ENCODE assay signal across 27 mouse cellular contexts in the genomic region with DNA sequence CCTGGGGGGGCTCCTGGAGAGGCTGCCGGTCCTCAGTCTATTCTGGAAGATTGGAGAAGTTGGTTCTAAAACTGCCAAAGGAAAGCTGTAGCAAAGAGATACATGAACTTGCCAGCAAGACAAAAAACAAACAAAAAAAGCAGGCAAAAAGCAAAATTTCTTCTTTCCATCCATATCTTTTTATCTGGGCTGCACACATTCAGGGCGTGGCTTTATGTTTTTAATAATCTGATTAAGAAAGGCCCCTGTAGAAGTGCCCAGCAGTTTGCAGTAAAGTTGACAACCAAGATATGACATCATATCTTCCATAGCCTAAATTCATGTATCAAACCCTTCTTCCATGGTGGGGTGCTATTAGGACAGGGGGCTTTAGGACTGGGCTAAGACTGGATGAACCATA. TPM values are rescaled to one million over a fixed set of nuclear protein-coding genes. Genes with fewer than 3 reads are reported as not detected.
DNase-seq lines count a peak whose midpoint lies in the region; ATAC-seq and TF ChIP-seq lines count a peak whose summit lies in the region.
"Had no signal": no experiment of that assay in that cellular context is flagged by ENCODE, and none has a peak within 500 bp of the region (broad histone marks: within the 10 kb centered on the region; RNA-seq: fewer than 3 reads in every experiment).

No protein-coding gene starts in this region.

- peak overlapping the region; percentile 69 for H3K4me2 ChIP-seq in liver, embryonic 12.5 days
- no peak overlapping the region for H3K4me2 ChIP-seq in hindbrain, postnatal 0 days (ENCODE audit: low read depth, low read length)
- H3K4me2 ChIP-seq: limb, embryonic 15.5 days; midbrain, embryonic 11.5 days had no signal

- peak overlapping the region; percentile 84 for H3K27ac ChIP-seq in MEL (ENCODE audit: control insufficient read depth, low read depth, low read length)
- peak overlapping the region; percentile 75 for H3K27ac ChIP-seq in liver, embryonic 12.5 days
- H3K27ac ChIP-seq in hindbrain, postnatal 0 days: no peak overlapping the region
- H3K27ac ChIP-seq in gastrocnemius, adult 2 months: no peak overlapping the region
- H3K27ac ChIP-seq: heart, embryonic 15.5 days; kidney, postnatal 0 days; limb, embryonic 15.5 days; macrophage; neural tube, embryonic 15.5 days had no signal

- 0 out of 2 replicates have a peak, but pooled peaks have one; percentile 40 for ATAC-seq in erythroblast, adult 5-6 weeks (replicated peaks; ENCODE audit: low FRiP score, poor library complexity, severe bottlenecking)
- peak; percentile 73 for ATAC-seq in liver, embryonic 12.5 days
- peak; percentile 57 for ATAC-seq in megakaryocyte progenitor cell, adult 5-6 weeks (replicated peaks; ENCODE audit: poor library complexity)
- no peak for ATAC-seq in hindbrain, postnatal 0 days
- ATAC-seq: forebrain, embryonic 14.5 days; hindbrain, embryonic 16.5 days had no signal

- no peak for TF ChIP-seq CTCF in MEL (IDR thresholded peaks at IDR 0.05 in 2 of 3, conservative IDR thresholded peaks at IDR 0.05 in 1 of 3; ENCODE audit: control insufficient read depth in 1 of 3, insufficient read depth in 1 of 3, low read depth in 2 of 3, low read length in 3 of 3, poor library complexity in 1 of 3, severe bottlenecking in 1 of 3)
- no peak for TF ChIP-seq CTCF in hindbrain, postnatal 0 days (IDR thresholded peaks at IDR 0.05; ENCODE audit: low read depth)
- TF ChIP-seq CTCF in gastrocnemius, adult 2 months (IDR thresholded peaks at IDR 0.05): no peak

- WGBS in liver, embryonic 12.5 days (ENCODE audit: insufficient replicate concordance): 32% methylated on average over 2 of the region's 2 CpGs
- 95% methylated on average over 2 of the region's 2 CpGs for WGBS in hindbrain, postnatal 0 days

- peaks cover 0 to 26% of the 10 kb centered on the region in 2 experiments; a peak in 2 of 4 replicates for H3K36me3 ChIP-seq in MEL (ENCODE audit: control insufficient read depth in 1 of 2, insufficient read depth in 2 of 2, low read length in 2 of 2)
- no peaks in the 10 kb centered on the region for H3K36me3 ChIP-seq in liver, embryonic 12.5 days
- H3K36me3 ChIP-seq in hindbrain, postnatal 0 days (ENCODE audit: insufficient read depth, low read length): no peaks in the 10 kb centered on the region
- H3K36me3 ChIP-seq: heart, embryonic 15.5 days; limb, embryonic 15.5 days; neural tube, embryonic 15.5 days had no signal

- DNase-seq in MEL (ENCODE audit: low read depth, low spot score): peak; percentile 88
- DNase-seq in hindbrain, postnatal 0 days (ENCODE audit: low spot score): no peak
- DNase-seq in cerebellum, adult 11 months: no peak
- DNase-seq in layer of hippocampus, postnatal 14 days (ENCODE audit: low spot score in 2 of 2): no peak
- no peak for DNase-seq in gastrocnemius, adult 2 months
- DNase-seq: adrenal gland, postnatal 25 days; B cell, adult 2 months; cerebellum, adult 18-20 months; kidney, adult 11 months; layer of hippocampus, adult 9-11 months; left cerebral cortex, postnatal 4 days; right cerebral cortex, postnatal 25 days; spleen, adult 18-20 months; thymus, postnatal 4 days had no signal

- no peaks in the 10 kb centered on the region for H3K27me3 ChIP-seq in MEL (ENCODE audit: control insufficient read depth in 1 of 2, insufficient read depth in 2 of 2, low read length in 2 of 2)
- no peaks in the 10 kb centered on the region for H3K27me3 ChIP-seq in liver, embryonic 12.5 days (replicated peaks)
- no peaks in the 10 kb centered on the region for H3K27me3 ChIP-seq in hindbrain, postnatal 0 days (ENCODE audit: insufficient read depth, low read length)
- H3K27me3 ChIP-seq: CH12.LX; heart, embryonic 15.5 days; limb, embryonic 15.5 days; neural tube, embryonic 15.5 days had no signal

- TF ChIP-seq RAD21 in MEL (IDR thresholded peaks at IDR 0.05; ENCODE audit: low read depth, low read length): no peak

- H3K9me3 ChIP-seq in MEL (replicated peaks; ENCODE audit: insufficient read depth, low read length): no peaks in the 10 kb centered on the region
- H3K9me3 ChIP-seq in liver, embryonic 12.5 days (replicated peaks): peaks cover 5% of the 10 kb centered on the region; the same call in 1 of the 2 replicates
- no peaks in the 10 kb centered on the region for H3K9me3 ChIP-seq in hindbrain, postnatal 0 days (ENCODE audit: low read length)
- H3K9me3 ChIP-seq: heart, embryonic 15.5 days; limb, embryonic 15.5 days; neural tube, embryonic 15.5 days had no signal

- H3K9ac ChIP-seq in MEL (ENCODE audit: control insufficient read depth, low read depth, low read length, poor library complexity, severe bottlenecking): peak overlapping the region; percentile 23; the same call in 1 of the 2 replicates
- 0 out of 2 replicates have a peak overlapping the region, but pooled peaks have one; percentile 15 for H3K9ac ChIP-seq in liver, embryonic 12.5 days
- no peak overlapping the region for H3K9ac ChIP-seq in hindbrain, postnatal 0 days (replicated peaks; ENCODE audit: low read length)
- H3K9ac ChIP-seq: heart, embryonic 15.5 days; limb, embryonic 15.5 days; neural tube, embryonic 15.5 days had no signal

- no peak for TF ChIP-seq POLR2A in MEL (IDR thresholded peaks at IDR 0.05; ENCODE audit: control insufficient read depth in 1 of 2, insufficient read depth in 1 of 2, low read depth in 1 of 2, low read length in 2 of 2, poor library complexity in 1 of 2)

- H3K4me3 ChIP-seq in MEL (ENCODE audit: control insufficient read depth in 1 of 2, insufficient read depth in 1 of 2, low read depth in 2 of 2, low read length in 2 of 2): peak overlapping the region; percentile 18 to 19
- H3K4me3 ChIP-seq in liver, embryonic 12.5 days: no peak overlapping the region
- no peak overlapping the region for H3K4me3 ChIP-seq in hindbrain, postnatal 0 days (ENCODE audit: low read length)
- H3K4me3 ChIP-seq in gastrocnemius, adult 2 months: no peak overlapping the region
- H3K4me3 ChIP-seq: left cerebral cortex, adult 2 months; limb, embryonic 15.5 days; neural tube, embryonic 15.5 days had no signal

- peak; percentile 94 to 95 for TF ChIP-seq EP300 in MEL (IDR thresholded peaks at IDR 0.05; ENCODE audit: low read depth in 1 of 2, low read length in 2 of 2)

- no peaks in the 10 kb centered on the region for H3K79me2 ChIP-seq in MEL (ENCODE audit: control insufficient read depth, insufficient read depth, low read length, poor library complexity)

- intact Hi-C loops in gastrocnemius, adult 2 months (cut with DNase I): no loop called here

- H3K4me1 ChIP-seq in MEL (ENCODE audit: control insufficient read depth in 1 of 2, insufficient read depth in 2 of 2, low read length in 2 of 2): peaks cover 17 to 35% of the 10 kb centered on the region in 2 experiments
- H3K4me1 ChIP-seq in liver, embryonic 12.5 days: peaks cover 39% of the 10 kb centered on the region
- H3K4me1 ChIP-seq in hindbrain, postnatal 0 days (ENCODE audit: insufficient read depth, low read length): 0 out of 2 replicates have a peak, but pooled peaks cover 6% of the 10 kb centered on the region

TF ChIP-seq in MEL, 35 proteins besides CTCF, POLR2A, EP300 and RAD21 (continues in another document):
- no peak for TF ChIP-seq POLR2AphosphoS5 (IDR thresholded peaks at IDR 0.05; ENCODE audit: borderline replicate concordance, low read depth, low read length)
- TF ChIP-seq RCOR1 (IDR thresholded peaks at IDR 0.05; ENCODE audit: low read depth, low read length): peak; percentile 86
- peak; percentile 96 for TF ChIP-seq TCF12 (IDR thresholded peaks at IDR 0.05; ENCODE audit: low read depth, low read length)
- TF ChIP-seq ELF1 (IDR thresholded peaks at IDR 0.05; ENCODE audit: low read depth, low read length): no peak
- TF ChIP-seq NRF1 (IDR thresholded peaks at IDR 0.05; ENCODE audit: insufficient read depth, low read depth, low read length, poor library complexity, severe bottlenecking): no peak
- no peak for TF ChIP-seq CHD1 (IDR thresholded peaks at IDR 0.05; ENCODE audit: low read depth, low read length)
- peak; percentile 64; the same call in 1 of the 2 replicates for TF ChIP-seq BHLHE40 (IDR thresholded peaks at IDR 0.05; ENCODE audit: borderline replicate concordance, low read depth, low read length)
- peak; percentile 95 for TF ChIP-seq ETS1 (IDR thresholded peaks at IDR 0.05; ENCODE audit: low read depth, low read length)
- TF ChIP-seq UBTF (IDR thresholded peaks at IDR 0.05; ENCODE audit: borderline replicate concordance, insufficient read depth, low read depth, low read length): no peak
- TF ChIP-seq ZNF384 (IDR thresholded peaks at IDR 0.05; ENCODE audit: low read depth, low read length): peak; percentile 72

RNA-seq across cellular contexts. Expression of gene Rasl11a, which starts 21.4 kb away (rescaled TPM):
- 1.1 and 1.7 TPM in 2 replicates for total RNA-seq in MEL (2012; rRNA removed)
- polyA plus RNA-seq in MEL (2012; ENCODE audit: insufficient read depth in 1 of 2, insufficient read length in 2 of 2, low read depth in 1 of 2, low replicate concordance in 2 of 2, missing spikeins in 1 of 2): 1 to 10 TPM in 1 of 2 experiments, not detected in 1; 2.3 TPM
- total RNA-seq in erythroblast, adult 5-6 weeks (2015; ENCODE audit: low replicate concordance): not detected in 2 replicates
- total RNA-seq in erythroblast, adult 5-6 weeks (2017; ENCODE audit: low replicate concordance): not detected in 2 replicates
- polyA plus RNA-seq in liver, embryonic 12.5 days (2016; fragmentation: Nextera tagmentation; extraction: Ambion mirVana): 3.2 and 3.8 TPM in 2 replicates
- total RNA-seq in megakaryocyte progenitor cell, adult 5-6 weeks (2015): 0.47 TPM in 1 of 2 replicates, not detected in the other
- total RNA-seq in megakaryocyte progenitor cell, adult 5-6 weeks (2017): not detected in 2 replicates
- total RNA-seq in hindbrain, postnatal 0 days (2014; rRNA removed): 13.3 and 15.4 TPM in 2 replicates
- 13.2 and 13.9 TPM in 2 replicates for polyA plus RNA-seq in hindbrain, postnatal 0 days (2015; fragmentation: Nextera tagmentation; extraction: Ambion mirVana)
- 10 to 100 TPM; 22.6 to 25.5 TPM for total RNA-seq in layer of hippocampus, postnatal 14 days (2021)
- total RNA-seq in gastrocnemius, adult 2 months (2021): 1 to 10 TPM; 1.7 to 2.0 TPM
- polyA plus RNA-seq: macrophage had no signal

RNA-seq across cellular contexts. Expression of gene Rpl21, which starts 33.6 kb away (rescaled TPM):
- total RNA-seq in MEL (2012; rRNA removed): 468 and 508 TPM in 2 replicates
- 10 to 100 TPM in 1 of 2 experiments, not detected in 1; 70.7 TPM for polyA plus RNA-seq in MEL (2012; ENCODE audit: insufficient read depth in 1 of 2, insufficient read length in 2 of 2, low read depth in 1 of 2, low replicate concordance in 2 of 2, missing spikeins in 1 of 2)
- 373 and 491 TPM in 2 replicates for total RNA-seq in erythroblast, adult 5-6 weeks (2015; ENCODE audit: low replicate concordance)
- total RNA-seq in erythroblast, adult 5-6 weeks (2017; ENCODE audit: low replicate concordance): 439 and 475 TPM in 2 replicates
- 520 and 529 TPM in 2 replicates for polyA plus RNA-seq in liver, embryonic 12.5 days (2016; fragmentation: Nextera tagmentation; extraction: Ambion mirVana)
- total RNA-seq in megakaryocyte progenitor cell, adult 5-6 weeks (2015): 2,785 and 2,819 TPM in 2 replicates
- total RNA-seq in megakaryocyte progenitor cell, adult 5-6 weeks (2017): 2,136 and 2,277 TPM in 2 replicates
- total RNA-seq in hindbrain, postnatal 0 days (2014; rRNA removed): 148 and 151 TPM in 2 replicates
- 346 and 347 TPM in 2 replicates for polyA plus RNA-seq in hindbrain, postnatal 0 days (2015; fragmentation: Nextera tagmentation; extraction: Ambion mirVana)
- total RNA-seq in layer of hippocampus, postnatal 14 days (2021): 100 to 1,000 TPM; 204 to 212 TPM
- total RNA-seq in gastrocnemius, adult 2 months (2021): 100 to 1,000 TPM; 120 to 155 TPM

Comparison
In these comparisons a context has a peak if more than half of its experiments do, and no peak if none do; other contexts are left out.
1. H3K27ac ChIP-seq: peak in MEL (single experiment) and liver, embryonic 12.5 days (single experiment); none in hindbrain, postnatal 0 days (single experiment) and gastrocnemius, adult 2 months (single experiment).
2. H3K4me3 ChIP-seq: peak in MEL (2 of 2); none in liver, embryonic 12.5 days (single experiment), hindbrain, postnatal 0 days (single experiment) and gastrocnemius, adult 2 months (single experiment).